In the genomic region with DNA sequence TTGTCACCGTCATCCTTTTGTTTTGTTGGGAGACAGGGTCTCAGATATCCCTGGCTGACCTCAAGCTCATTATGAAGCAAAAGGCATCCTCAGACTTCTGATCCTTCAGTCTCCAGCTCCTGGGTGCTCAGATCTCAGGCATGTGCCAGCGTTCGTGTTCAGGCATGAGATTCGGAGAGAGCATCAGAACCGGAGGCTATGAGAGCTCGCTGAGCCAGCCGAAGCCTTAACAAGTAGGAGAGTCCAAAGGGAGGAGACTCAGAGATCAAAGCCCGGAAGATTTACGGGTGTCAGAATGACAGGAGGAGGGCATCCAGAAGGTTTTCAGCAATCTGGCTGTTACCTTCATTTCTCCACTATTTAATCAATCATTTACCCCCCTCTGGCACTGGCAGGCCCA, we compare ENCODE assay signal across 32 mouse cellular contexts. TPM values are rescaled to one million over a fixed set of nuclear protein-coding genes. Genes with fewer than 3 reads are reported as not detected.
"Had no signal": no experiment of that assay in that cellular context is flagged by ENCODE, and none has a peak within 500 bp of the region (broad histone marks: within the 10 kb centered on the region; RNA-seq: fewer than 3 reads in every experiment).

No protein-coding gene starts in this region.

- H3K27me3 ChIP-seq: heart, embryonic 12.5 days; hindbrain, embryonic 12.5 days; intestine, embryonic 15.5 days; limb, embryonic 13.5 days; liver, embryonic 13.5 days; liver, embryonic 15.5 days had no signal

- DNase-seq: gastrocnemius, postnatal 14 days; gastrocnemius, postnatal 36 days; heart, adult 11 months; heart, adult 2 months; heart, postnatal 10 days; heart, postnatal 4 days; kidney, adult 18-20 months; kidney, adult 8-10 months; kidney, postnatal 25 days; kidney, postnatal 4 days; liver; liver, embryonic 13.5 days; liver, postnatal 0 days had no signal

- H3K4me3 ChIP-seq: heart, adult 2 months; heart, embryonic 10.5 days; heart, embryonic 12.5 days; hindbrain, embryonic 10.5 days; hindbrain, embryonic 12.5 days; intestine, embryonic 15.5 days; layer of hippocampus, adult 2 months; left cerebral cortex, adult 2 months; limb, embryonic 13.5 days; liver, embryonic 13.5 days; liver, embryonic 15.5 days had no signal

- H3K9ac ChIP-seq: heart, embryonic 12.5 days; hindbrain, embryonic 12.5 days; hindbrain, embryonic 14.5 days; intestine, embryonic 15.5 days; limb, embryonic 13.5 days; liver, embryonic 13.5 days; liver, embryonic 15.5 days; liver, postnatal 0 days had no signal

- H3K9me3 ChIP-seq: heart, embryonic 10.5 days; heart, embryonic 12.5 days; hindbrain, embryonic 10.5 days; hindbrain, embryonic 12.5 days; intestine, embryonic 15.5 days; limb, embryonic 13.5 days; liver, embryonic 13.5 days; liver, embryonic 15.5 days had no signal

- ATAC-seq: hindbrain, embryonic 16.5 days; inflammation-experienced regulatory T-cells, adult 6 months; intestine, embryonic 15.5 days; intestine, postnatal 0 days; liver, postnatal 0 days had no signal

- H3K27ac ChIP-seq: heart, adult 2 months; heart, embryonic 10.5 days; hindbrain, embryonic 10.5 days; hindbrain, embryonic 12.5 days; hindbrain, embryonic 14.5 days; intestine, embryonic 15.5 days; kidney, postnatal 0 days; layer of hippocampus, adult 2 months; left cerebral cortex, adult 2 months; limb, embryonic 13.5 days; liver, embryonic 13.5 days; liver, embryonic 15.5 days had no signal

- H3K36me3 ChIP-seq: heart, embryonic 10.5 days; heart, embryonic 12.5 days; hindbrain, embryonic 10.5 days; hindbrain, embryonic 12.5 days; intestine, embryonic 15.5 days; limb, embryonic 13.5 days; liver, embryonic 13.5 days; liver, embryonic 15.5 days had no signal

- H3K4me1 ChIP-seq: heart, embryonic 10.5 days; heart, embryonic 12.5 days; hindbrain, embryonic 10.5 days; hindbrain, embryonic 12.5 days; intestine, embryonic 15.5 days; limb, embryonic 13.5 days; liver, embryonic 13.5 days; liver, embryonic 15.5 days had no signal

- H3K4me2 ChIP-seq: heart, embryonic 12.5 days; hindbrain, embryonic 12.5 days; hindbrain, embryonic 14.5 days; intestine, embryonic 15.5 days; limb, embryonic 13.5 days; liver, embryonic 11.5 days; liver, embryonic 13.5 days; liver, embryonic 15.5 days had no signal

RNA-seq across cellular contexts. Expression of a gene that starts 16.3 kb away (rescaled TPM):
- polyA plus RNA-seq: heart, adult 2 months; heart, embryonic 10.5 days; heart, embryonic 12.5 days; heart, embryonic 14.5 days; heart, embryonic 16.5 days; hindbrain, embryonic 10.5 days; hindbrain, embryonic 14.5 days; inflammation-experienced regulatory T-cells, adult 6 months; intestine, embryonic 15.5 days; intestine, postnatal 0 days; kidney, embryonic 14.5 days; kidney, postnatal 0 days; limb, embryonic 13.5 days; liver, embryonic 11.5 days; liver, embryonic 13.5 days; liver, embryonic 15.5 days; liver, postnatal 0 days had no signal

RNA-seq across cellular contexts. Expression of a gene that starts 28.3 kb away (rescaled TPM):
- polyA plus RNA-seq: inflammation-experienced regulatory T-cells, adult 6 months had no signal

RNA-seq across cellular contexts. Expression of a gene that starts 30.6 kb away (rescaled TPM):
- polyA plus RNA-seq: inflammation-experienced regulatory T-cells, adult 6 months; kidney, embryonic 14.5 days had no signal

RNA-seq across cellular contexts. Expression of a gene that starts 41.1 kb away (rescaled TPM):
- polyA plus RNA-seq: inflammation-experienced regulatory T-cells, adult 6 months had no signal

RNA-seq across cellular contexts. Expression of a gene that starts 55.4 kb away (rescaled TPM):
- polyA plus RNA-seq: heart, adult 2 months; heart, embryonic 14.5 days; hindbrain, embryonic 12.5 days; hindbrain, embryonic 14.5 days; inflammation-experienced regulatory T-cells, adult 6 months; intestine, postnatal 0 days; kidney, embryonic 14.5 days; limb, embryonic 11.5 days; limb, embryonic 13.5 days; liver, embryonic 15.5 days; liver, postnatal 0 days had no signal
